Mouse (Mus musculus) cerebellum, adult 2 months (tissue): ENCODE results near the gene Rad1.

Experiments
- CTCF ChIP-seq: fragments of 200-500 bp; IDR thresholded peaks from 2 replicates; pipeline ENCODE4 v1.5.1; 2011; ENCODE audit warnings: low read depth, mild to moderate bottlenecking, control low read depth, low read length, moderate library complexity, borderline replicate concordance; ENCODE audit not compliant: insufficient read depth
- POLR2A ChIP-seq: fragments of 200-500 bp; IDR thresholded peaks from 2 replicates; pipeline ENCODE4 v1.6.1; 2011; ENCODE audit warnings: low read length, control low read depth, borderline replicate concordance; ENCODE audit not compliant: insufficient read depth

DNA sequence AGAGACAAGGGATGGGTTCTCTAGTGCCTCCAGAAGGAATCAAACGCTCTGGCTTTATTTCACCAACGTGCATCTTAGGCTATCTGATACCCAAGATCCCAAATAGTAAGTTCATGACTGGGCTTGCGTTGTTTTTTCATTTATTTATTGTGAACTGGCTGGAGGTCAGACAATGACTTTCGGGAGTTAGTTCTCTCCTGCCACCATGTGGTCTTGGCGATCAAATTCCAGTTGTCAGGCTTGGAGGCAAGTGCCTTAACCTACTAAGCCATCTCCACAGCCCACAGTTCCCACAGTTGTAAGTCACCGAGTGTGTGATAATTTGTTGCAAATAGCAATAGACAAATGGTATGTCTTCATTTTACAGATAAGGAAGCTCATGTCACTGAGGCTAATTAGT is 45.9 kb upstream of the Rad1 start:
- TF ChIP-seq POLR2A (no peak), CTCF (no peak)
